Mouse (Mus musculus) olfactory bulb, adult 2 months (tissue): ENCODE results near the gene Prss38. TPM values are rescaled to one million over a fixed set of nuclear protein-coding genes. Genes with fewer than 3 reads are reported as not detected.

Experiments
- H3K27ac ChIP-seq: fragments of 200-500 bp; 2 replicates; pipeline ENCODE4 v1.5.1; 2012; ENCODE audit warnings: low read depth, low read length; ENCODE audit not compliant: insufficient read depth
- H3K4me1 ChIP-seq: fragments of 200-500 bp; 2 replicates; pipeline ENCODE4 v1.6.1; 2012; ENCODE audit warnings: low read length; ENCODE audit not compliant: control insufficient read depth, insufficient read depth
- H3K4me3 ChIP-seq: fragments of 200-500 bp; 2 replicates; pipeline ENCODE4 v1.5.1; 2012; ENCODE audit warnings: mild to moderate bottlenecking, low read depth, low read length, moderate library complexity; ENCODE audit not compliant: insufficient read depth
- CTCF ChIP-seq: fragments of 200-500 bp; IDR thresholded peaks from 2 replicates; pipeline ENCODE4 v1.5.1; 2012; ENCODE audit warnings: low read depth, mild to moderate bottlenecking, low read length, moderate library complexity; ENCODE audit not compliant: insufficient read depth
- POLR2A ChIP-seq: fragments of 200-500 bp; IDR thresholded peaks from 2 replicates; pipeline ENCODE4 v1.6.1; 2012; ENCODE audit warnings: mild to moderate bottlenecking, low read depth, low read length, moderate library complexity; ENCODE audit not compliant: insufficient read depth
- WGBS: fragments of 180-500 bp; shearing (Covaris S2); methylation state at CpG from one replicate; pipeline ENCODE4 v1.1.7; 2018; 5-methylcytosine and 5-hydroxymethylcytosine counted together
- polyA plus RNA-seq: library from polyadenylated mRNA; stranded (reverse); fragments of >200 nt; gene quantifications from 2 replicates; pipeline ENCODE4 v1.2.4, GENCODE M21; 2012; ENCODE audit warnings: low replicate concordance; ENCODE audit not compliant: missing spikeins, insufficient read depth, insufficient read length

Gene Prss38
- polyA plus RNA-seq, 1 experiment, result not detected

DNA sequence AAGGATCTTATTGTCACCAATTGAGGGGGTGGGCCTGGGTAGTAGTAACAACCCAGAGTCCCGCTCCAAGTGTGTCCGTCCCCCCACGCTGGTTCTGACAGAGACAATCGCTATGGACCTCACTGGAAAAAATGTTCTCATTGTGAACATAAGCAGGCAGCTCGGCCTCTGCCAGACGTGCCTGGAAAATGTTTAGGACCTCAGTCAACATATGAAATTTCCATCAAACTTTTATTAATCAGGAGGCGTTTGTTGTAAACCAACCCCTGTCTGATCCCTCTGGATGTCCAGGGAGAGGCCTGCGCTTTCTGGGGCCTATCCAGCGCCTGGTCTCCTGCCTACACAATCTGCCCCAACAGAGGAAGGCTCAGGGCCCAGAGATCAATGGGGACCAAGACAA lies 11.4 kb downstream of the Prss38 start:
- no peak overlapping the region for H3K4me3 ChIP-seq
- TF ChIP-seq POLR2A (no peak), CTCF (no peak)
- no peak overlapping the region for H3K27ac ChIP-seq
- H3K4me1 ChIP-seq, result peaks cover 16% of the 10 kb centered on the region
- WGBS, result 85% methylated on average over 9 of the region's 9 CpGs

DNA sequence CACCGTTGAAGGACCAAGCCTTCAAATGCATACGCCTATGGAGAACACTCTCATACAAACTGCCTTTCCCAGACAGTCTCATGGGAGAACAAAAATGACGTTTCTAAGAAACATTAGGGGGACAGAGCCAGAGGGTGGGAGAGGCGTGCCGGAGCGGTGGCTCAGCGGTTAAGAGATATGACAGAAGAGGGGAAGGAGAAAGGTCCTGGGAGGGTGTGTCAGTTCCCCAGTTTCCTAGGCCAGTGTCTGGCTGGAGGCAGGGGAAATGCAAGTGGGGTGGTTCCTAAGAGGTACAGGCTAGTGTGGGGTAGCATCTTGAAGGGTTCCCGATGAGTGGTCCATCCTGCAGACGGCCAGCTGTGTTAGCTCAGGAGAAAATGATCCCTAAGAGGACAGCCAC lies 14.2 kb downstream of the Prss38 start:
- TF ChIP-seq CTCF (no peak), POLR2A (no peak)
- Histone ChIP-seq H3K4me3 (no peak overlapping the region), H3K4me1 (peaks cover 10% of the 10 kb centered on the region), H3K27ac (no peak overlapping the region)
- 91% methylated on average over 9 of the region's 9 CpGs for WGBS

DNA sequence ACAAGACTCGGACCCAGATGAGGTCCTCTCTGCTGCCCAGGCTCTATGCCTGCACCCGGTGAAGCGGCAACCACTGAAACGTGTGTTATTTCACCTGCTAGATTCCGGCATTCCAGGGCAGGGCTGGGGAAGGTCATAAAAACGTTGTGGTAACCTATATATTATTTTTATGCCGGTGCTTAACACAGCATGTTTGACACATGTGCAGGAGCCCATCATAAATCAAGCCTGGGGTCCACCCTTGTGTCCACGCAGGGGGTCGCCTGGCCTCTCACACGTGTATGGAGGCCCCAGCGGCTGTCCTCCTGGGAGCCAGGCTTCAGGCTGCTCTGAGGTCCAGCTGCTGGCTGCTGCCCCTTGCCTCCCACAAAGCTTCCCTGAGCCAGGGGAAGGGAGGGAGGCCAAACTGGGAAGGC lies 18.6 kb downstream of the Prss38 start:
- TF ChIP-seq CTCF (no peak), POLR2A (no peak)
- 81% methylated on average over 11 of the region's 11 CpGs for WGBS
- H3K27ac ChIP-seq, result no peak overlapping the region
- peaks cover 9% of the 10 kb centered on the region for H3K4me1 ChIP-seq
- H3K4me3 ChIP-seq, result no peak overlapping the region

DNA sequence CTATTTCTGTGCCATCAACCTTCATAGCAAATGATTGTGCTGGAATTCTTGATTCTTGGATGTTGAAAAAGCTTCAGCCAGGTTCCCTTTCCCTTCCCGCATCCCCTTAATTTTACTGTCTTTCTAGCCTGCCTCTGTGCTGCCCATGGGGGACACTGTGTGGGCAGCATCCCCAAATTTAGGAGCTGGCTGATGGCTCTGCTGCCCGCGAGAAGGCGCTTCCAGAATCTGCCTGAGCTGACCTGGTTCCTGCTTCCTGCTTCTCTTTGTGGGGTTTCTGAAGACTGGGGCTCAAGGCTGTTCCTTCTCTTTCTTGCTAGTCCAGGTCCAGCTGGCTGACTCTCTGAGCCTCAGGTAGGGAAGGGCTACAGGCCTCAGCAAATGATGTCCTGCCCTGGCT lies 20.7 kb downstream of the Prss38 start:
- Histone ChIP-seq H3K27ac (no peak overlapping the region), H3K4me1 (peaks cover 9% of the 10 kb centered on the region), H3K4me3 (no peak overlapping the region)
- 59% methylated on average over 4 of the region's 4 CpGs for WGBS
- TF ChIP-seq POLR2A, result no peak
- TF ChIP-seq CTCF, result no peak

DNA sequence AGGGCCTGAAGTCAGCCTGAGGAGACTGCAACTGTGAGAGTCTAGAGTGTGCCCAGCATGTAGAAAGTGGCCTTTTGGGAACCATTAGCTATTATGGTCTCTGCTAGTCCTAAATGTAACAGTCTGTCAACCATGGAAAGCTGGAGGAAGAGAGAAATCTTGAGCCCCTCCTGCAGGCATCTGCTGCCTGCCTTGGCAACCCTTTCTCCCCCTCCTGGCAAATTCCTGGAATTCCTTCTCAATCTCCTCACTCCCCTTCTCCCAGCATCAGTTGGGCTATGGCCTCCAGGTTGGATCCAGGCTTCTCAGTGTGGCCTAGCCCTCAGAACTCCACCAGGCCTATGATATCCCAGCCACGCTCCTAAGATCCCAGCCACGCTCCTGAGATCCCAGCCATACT lies 25.1 kb downstream of the Prss38 start:
- H3K27ac ChIP-seq, result no peak overlapping the region
- peaks cover 19% of the 10 kb centered on the region for H3K4me1 ChIP-seq
- TF ChIP-seq CTCF, result no peak
- no peak for TF ChIP-seq POLR2A
- WGBS, result 95% methylated on average over 2 of the region's 2 CpGs
- H3K4me3 ChIP-seq, result no peak overlapping the region

DNA sequence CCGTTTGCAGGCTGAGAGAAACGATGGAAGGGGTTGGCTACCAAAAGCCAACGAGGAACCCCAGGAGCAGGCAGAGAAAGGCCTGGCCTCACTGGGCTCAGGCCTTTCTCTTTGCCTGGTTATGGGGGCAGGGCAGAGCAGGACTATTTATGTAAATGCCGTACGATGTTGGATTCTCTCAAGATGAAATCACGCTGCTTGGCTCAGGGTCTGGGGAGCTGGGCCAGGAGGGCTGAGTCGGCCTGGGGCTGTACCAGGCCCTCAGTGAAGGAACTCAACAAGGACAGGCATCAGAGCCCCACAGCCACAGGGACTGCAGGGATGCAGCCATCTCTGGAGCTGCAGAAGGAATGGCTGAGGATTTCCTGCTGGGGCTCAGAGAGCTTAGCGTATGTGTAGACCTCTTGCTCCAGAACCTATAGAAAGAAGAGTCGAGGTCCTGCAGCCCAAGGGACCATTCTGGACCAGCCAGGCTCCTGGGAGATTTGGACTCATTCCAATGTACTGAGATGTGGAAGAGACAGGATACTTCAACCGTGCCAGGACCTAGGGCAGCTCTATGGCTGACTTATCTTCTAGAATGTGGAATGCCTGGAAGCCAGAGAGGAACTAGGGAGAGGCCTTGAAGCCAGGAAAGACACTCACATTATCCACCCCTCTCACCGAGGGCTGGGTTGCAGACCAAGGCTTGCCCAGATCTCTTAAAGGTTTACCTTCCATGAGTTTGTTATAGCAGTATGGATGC lies 29.1 kb downstream of the Prss38 start:
- H3K4me3 ChIP-seq, result no peak overlapping the region
- H3K27ac ChIP-seq, result no peak overlapping the region

DNA sequence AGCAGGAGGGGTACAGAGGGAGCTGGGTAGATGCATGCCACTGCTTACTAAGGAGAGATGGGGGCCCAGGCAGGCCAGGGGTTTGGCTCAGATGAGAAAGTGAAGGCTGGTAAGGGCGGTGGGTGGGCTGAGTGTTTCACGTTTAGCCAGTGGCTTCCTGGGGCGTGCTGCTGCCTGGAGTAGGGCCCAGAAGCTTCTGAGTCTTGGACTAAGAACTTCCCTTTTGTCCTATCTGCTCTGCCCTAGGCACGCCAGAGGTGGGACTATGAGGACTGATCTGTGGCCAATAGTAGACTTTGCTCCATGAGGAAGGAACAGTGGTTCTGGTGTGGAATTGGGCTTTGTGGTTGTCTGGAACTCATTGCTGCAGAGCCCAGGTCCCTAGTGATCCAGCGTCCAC lies 32.5 kb downstream of the Prss38 start:
- Histone ChIP-seq H3K4me3 (no peak overlapping the region), H3K4me1 (peaks cover 12% of the 10 kb centered on the region), H3K27ac (no peak overlapping the region)
- WGBS, result 78% methylated on average over 5 of the region's 5 CpGs
- TF ChIP-seq CTCF, result no peak
- TF ChIP-seq POLR2A, result no peak

More for the DNA sequence above, 29.1 kb downstream of the Prss38 start:
- 45% methylated on average over 11 of the region's 11 CpGs for WGBS
- H3K4me1 ChIP-seq, result peaks cover 10% of the 10 kb centered on the region; the same call in 1 of the 2 replicates
- no peak for TF ChIP-seq CTCF
- TF ChIP-seq POLR2A, result no peak

DNA sequence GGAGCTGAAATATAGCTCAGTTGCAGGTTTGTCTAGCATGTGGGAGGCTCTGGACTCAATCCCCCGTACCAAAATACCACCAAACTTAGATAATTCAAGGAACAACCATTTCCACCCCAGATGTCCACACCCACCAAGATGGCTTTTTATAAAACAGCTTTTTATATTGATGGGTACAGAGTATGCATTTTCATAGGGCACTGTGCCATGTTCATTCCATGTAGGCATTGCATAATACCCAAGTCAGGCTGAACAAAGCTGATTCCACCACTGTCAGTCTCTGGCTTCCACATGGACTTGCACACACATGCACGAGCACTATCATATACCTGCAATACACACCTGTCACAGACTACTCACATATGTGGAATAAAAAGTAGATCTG lies 36.7 kb downstream of the Prss38 start:
- no peak overlapping the region for H3K27ac ChIP-seq
- TF ChIP-seq CTCF, result no peak
- 90% methylated on average over 2 of the region's 2 CpGs for WGBS
- no peak overlapping the region for H3K4me3 ChIP-seq
- peaks cover 12% of the 10 kb centered on the region for H3K4me1 ChIP-seq

DNA sequence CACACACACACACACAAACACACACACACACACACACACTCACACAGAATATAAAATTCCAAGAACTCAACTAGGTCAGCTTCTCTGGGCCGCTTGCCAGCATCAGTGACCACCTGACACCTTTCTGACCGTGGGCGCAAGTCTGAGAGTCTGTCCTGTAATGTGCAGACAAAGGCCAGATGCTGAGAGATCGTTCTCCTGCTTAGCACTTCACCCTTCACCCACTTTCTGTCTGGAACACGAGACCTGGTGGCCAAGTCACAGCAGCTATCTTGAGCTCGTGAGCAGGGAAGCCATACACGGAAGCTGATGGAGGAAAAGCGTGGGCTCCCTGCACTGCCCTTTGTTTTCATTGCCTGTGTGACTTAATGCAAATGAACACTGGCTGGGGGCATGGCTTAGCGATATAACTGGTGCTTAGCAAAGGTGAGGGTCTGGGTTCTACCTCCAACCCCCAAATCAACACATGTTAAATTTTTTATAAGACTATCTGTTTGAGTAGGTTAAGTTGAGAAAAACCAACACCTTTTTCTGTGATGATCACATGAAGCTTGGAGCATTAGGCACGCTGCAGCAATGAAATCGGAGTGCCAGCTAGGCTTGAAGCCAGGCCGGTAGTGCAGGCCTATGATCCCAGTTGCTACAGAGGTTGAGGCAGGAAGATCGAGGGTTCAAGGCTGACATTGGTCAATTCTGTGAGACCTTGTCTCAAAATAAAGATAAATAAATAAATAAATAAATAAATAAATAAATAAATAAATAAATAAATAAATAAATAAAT lies 37.3 kb downstream of the Prss38 start:
- H3K4me1 ChIP-seq, result peaks cover 16% of the 10 kb centered on the region
- H3K27ac ChIP-seq, result no peak overlapping the region
- TF ChIP-seq POLR2A (no peak), CTCF (no peak)
- WGBS, result 61% methylated on average over 13 of the region's 13 CpGs
- H3K4me3 ChIP-seq, result no peak overlapping the region
